Mouse (Mus musculus): Measurements from ENCODE around the gene Ksr2.

Gene Ksr2

GRCm38 (mm10) chr5:117628351-117628750 lies 214.6 kb downstream of the Ksr2 start:
- DNase-seq: peak; percentile 58

- no peak for DNase-seq
Observed at GRCm38 (mm10) chr5:117629570-117629969, 215.8 kb downstream of the Ksr2 start.

GRCm38 (mm10) chr5:117635211-117635610 lies 221.4 kb downstream of the Ksr2 start:
- DNase-seq: no peak

GRCm38 (mm10) chr5:117635838-117636237 lies 222.0 kb downstream of the Ksr2 start:
- no peak for DNase-seq

- DNase-seq: no peak
Observed at GRCm38 (mm10) chr5:117641585-117641984, 227.8 kb downstream of the Ksr2 start.

- DNase-seq: no peak
Observed at GRCm38 (mm10) chr5:117651238-117651886, 237.6 kb downstream of the Ksr2 start.

DNA sequence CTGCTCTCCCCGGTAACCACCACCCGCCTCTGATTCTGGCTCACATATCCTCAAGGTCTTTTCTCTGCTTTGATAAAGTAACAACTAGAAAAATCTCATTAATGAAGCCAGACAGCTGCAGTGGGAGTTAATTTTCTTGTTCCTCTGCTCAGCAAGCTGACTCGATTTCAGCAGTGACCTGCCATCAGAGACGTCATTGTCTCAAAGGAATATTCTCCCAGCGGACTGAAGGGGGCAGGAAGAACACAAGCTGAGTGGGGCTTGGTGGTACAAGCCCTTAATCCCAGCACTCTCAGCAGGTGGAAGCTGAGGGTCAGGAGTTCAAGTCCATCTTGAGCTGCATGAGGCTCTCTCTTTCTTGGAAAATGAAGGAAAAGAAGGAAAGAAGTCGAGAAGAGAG lies 244.8 kb downstream of the Ksr2 start:
- DNase-seq: no peak

DNA sequence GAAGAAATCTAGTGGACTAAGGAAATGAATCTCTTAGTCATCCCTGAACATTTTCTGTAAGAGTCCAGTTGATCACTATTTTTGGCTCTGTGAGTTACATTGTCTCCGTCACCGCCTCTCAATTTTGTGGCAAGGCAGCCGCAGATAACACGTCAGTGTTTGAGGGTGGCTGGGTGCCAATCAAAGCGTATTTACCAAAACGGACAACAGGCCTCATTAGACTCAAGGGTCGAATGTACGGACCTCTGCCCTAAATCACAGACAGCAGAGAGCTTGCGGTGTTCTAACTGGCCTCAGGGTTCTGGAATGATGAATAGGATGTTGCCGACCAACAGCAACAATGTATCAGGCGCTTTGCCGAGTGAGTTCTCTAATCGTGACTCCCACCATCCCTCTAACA lies 245.8 kb downstream of the Ksr2 start:
- DNase-seq: no peak

DNA sequence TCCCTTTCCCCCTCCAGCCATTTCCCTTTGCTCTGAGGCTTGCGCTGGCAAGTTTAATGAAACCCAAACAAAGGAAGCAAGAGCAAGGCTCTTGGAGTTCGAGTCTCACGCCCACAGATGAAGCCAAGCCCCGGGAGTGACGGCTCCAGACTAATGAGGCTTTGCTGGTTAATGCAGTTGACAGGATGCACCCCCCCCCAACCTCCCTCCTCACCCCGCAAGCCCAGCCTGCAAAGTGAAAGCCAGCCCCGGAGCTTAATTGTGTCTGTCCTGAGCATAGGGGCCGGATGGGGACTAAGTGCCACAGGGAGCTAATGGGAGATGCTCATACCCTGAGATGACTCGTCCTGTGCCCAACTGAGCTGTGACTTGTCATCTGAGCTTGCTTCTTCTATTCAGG lies 251.4 kb downstream of the Ksr2 start:
- peak; percentile 39 for DNase-seq

DNA sequence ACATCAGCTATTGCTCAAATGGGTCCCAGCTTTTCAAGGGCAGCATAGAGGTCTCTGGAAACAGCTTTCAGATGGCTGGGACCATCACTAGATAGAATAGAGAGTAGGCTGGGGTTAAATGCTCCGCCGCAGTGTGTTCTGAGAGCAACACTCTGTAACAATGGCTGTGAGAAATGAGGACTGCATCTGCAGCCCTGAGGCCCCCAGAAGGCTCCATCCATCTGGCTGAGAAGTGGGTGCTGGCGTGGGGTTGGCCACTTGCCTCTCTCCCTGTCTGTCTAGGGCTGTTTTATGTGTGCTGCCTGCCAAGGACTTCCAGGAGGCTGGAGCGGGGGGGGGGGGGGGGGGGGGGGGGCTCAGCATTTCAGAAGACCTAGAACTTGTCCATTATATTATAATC lies 253.5 kb downstream of the Ksr2 start:
- no peak for DNase-seq

- DNase-seq: no peak
Observed at GRCm38 (mm10) chr5:117669265-117669664, 255.5 kb downstream of the Ksr2 start.

- DNase-seq: peak; percentile 11
Observed at GRCm38 (mm10) chr5:117669843-117670242, 256.0 kb downstream of the Ksr2 start.

GRCm38 (mm10) chr5:117671362-117671761 lies 257.6 kb downstream of the Ksr2 start:
- DNase-seq: no peak

DNA sequence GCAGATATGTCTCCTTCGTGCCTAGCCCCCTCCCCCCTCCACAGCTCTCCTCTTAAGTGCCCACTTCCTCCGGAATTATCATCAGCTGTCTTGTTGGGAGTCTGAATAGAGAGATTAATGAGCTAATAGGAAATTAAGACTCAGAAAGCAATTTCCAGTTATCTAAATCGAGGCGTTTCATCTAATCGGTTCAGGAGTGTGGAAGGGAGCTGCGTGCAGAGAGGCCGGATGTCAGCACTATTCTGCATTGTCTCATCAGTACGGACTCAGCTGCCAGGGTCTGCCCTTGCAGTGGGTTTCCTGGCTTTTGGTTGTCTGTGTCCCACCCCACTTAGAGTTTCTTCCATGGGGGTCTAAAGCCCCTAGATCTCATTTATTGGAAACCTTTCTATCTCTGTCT lies 262.0 kb downstream of the Ksr2 start:
- DNase-seq: no peak

DNA sequence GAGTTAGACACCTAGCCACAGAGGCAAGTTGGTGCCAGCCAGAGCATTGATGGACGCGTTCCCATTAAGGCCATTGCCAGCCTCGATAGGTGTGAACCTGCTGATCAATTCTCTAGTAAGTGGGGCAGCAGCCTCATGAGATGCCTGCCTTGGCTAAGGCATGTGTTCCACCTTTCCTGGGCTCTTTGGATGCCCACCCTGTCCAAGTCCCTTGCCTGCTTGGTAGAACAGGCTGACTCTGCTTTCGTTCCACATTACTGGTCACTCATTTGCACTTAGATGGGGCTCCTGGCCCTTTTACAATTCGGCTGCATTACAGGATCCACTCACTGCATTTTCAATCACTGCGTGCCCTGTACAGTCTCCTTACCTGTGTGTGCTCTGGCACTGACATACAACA lies 263.4 kb downstream of the Ksr2 start:
- no peak for DNase-seq

DNA sequence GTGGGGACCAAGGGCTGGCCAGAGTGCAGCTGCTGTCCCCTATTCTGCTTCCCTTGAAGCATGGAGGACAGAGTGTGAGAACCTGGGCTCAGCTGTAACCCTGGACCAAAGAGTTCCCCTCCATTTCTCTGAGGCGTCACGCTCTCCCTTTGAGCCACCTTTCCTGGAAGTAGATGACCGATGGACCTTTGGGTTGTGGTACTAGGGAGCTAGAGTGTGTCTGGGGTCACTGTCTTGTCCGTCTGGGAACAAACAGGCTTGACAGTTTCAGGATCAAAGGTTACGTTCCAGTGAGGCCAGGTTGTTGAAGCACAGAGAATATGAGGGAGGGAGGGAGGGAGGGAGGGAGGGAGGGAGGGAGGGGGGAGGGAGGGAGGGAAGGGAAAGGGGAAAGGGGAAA lies 264.6 kb downstream of the Ksr2 start:
- DNase-seq: no peak

DNA sequence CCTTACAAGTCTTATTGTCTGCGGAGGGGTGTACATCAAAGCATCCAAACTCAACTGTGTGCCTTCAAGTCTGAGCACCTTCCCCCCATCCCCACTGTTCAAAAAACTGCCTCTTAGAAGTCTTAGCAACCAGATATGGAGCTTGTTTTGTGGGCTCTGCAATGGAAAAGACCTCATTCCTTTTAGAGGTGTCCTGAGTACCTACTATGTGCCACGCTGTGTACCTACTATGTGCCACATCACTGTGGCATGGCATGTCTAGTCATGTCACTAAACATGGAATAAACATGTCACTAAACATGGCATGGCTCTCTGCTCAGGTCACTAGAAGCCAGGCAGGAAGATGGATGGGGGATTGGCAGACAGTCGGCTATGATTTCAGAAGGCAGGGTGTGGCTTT lies 268.4 kb downstream of the Ksr2 start:
- DNase-seq: no peak

DNA sequence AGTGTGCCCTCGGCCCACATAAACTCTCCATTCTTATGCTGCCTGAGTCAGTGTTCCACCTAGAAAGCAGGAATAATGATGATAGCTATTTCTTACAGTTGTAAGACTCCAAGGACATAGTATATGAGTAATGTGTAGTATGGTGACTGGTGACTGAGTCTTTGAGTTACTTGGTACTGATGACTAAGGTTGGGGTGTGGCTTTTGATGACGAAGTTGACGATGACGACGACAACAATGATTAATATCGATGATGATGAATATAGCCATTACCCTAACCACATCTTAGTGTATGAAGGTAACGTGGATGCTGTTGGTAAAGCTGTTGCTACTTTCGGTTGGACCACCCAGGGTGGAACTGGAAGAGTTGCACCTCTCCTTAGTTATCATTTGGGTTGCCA lies 270.7 kb downstream of the Ksr2 start:
- no peak for DNase-seq

GRCm38 (mm10) chr5:117687770-117688352 lies 274.1 kb downstream of the Ksr2 start:
- no peak for DNase-seq

DNA sequence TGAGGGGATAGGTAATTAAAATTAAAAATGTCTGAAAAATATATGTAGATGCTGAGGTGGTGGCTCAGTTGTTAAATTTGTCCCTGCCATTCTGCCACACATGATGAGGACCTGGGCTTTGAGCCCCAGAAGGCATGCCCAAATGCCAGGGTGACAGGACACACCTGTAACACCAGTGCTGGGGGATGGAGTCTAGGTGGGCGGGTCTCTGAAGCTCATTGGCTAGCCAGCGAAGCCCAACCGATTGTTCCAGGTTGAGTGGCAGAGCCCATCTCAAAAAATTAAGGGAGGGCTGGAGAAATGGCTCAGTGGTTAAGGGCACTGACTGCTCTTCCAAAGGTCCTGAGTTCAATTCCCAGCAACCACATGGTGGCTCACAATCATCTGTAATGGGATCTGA lies 274.9 kb downstream of the Ksr2 start:
- DNase-seq: no peak

GRCm38 (mm10) chr5:117689840-117690239 lies 276.0 kb downstream of the Ksr2 start:
- DNase-seq: no peak

DNA sequence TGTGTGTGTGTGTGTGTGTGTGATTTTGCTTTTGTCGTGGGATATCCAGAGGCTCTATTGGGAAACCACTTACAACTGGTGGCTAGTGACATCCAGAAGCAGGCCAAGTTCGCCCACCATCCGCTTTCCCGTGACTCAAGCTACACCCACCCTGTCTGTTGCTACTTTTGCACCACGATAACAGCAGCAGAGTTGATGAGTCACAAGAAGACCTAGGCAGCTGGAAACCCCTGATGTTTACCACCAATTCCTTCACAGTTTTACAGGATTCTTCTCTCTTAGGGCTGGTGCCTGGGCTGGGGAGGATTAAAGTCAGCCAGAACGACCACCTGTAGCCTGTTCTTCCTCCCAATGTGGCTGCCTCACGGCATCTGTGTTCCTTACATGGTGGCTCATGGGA lies 277.5 kb downstream of the Ksr2 start:
- DNase-seq: no peak

DNA sequence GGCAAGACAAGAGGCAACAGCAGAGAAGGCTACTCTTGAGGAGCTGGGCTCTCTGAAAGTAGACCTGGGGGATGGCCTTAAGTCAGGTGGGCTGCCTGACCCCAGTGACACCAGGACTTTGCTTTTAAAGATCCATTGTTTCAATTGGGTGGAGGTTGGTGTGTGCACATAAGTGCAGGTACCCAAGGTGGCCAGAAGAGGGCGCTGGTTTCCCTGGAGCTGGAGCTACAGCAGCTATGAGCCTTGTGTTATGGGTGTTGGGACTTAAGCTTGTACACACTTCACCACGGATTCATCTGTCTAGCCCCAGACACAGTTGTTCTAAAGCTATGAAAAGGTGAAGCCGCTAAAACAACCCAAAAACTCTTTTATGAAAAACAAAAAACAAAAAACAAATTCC lies 279.8 kb downstream of the Ksr2 start:
- DNase-seq: no peak

DNA sequence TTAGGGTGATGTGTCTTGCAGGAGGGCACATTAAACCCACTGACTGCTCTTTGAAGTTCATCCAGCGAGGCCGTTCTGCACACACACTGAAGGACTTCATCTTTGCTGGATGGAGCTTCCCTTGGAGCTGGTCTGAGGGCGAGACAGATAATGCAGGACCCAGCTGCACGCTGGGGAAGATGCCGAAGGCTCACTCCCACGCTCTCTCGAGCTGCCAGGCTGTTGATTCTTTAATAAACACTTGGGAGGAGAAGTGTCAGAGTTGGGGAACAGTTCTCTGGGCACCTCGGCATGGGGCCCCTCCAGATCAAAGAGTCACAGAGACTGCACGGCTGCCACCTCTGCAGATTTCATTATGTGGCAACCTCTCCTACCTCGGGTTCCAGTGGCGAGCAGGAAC lies 280.8 kb downstream of the Ksr2 start:
- no peak for DNase-seq

DNA sequence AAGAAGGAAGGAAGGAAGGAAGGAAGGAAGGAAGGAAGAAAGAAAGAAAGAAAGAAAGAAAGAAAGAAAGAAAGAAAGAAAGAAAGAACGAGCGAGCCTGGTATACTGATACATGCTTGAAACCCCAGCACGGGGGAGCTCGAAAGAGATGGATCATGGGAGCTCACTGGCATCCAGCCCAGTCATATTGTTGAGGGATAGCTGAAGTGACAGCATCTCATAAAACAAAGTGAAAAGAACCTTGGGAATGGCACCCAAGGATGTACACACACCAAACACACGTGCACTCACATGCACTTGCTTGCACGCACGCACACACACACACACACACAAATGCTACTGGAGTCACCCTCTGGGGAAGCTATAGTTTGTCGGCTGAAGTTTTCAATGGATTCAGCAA lies 282.6 kb downstream of the Ksr2 start:
- no peak for DNase-seq

All from lung, postnatal 10 days (tissue).